Mouse (Mus musculus) c-Kit-negative CD71-positive TER-119-positive erythroid progenitor cells, embryonic 14.5 days (primary cell): ENCODE measurements around the gene Ap2s1.

Experiments used
- DNase-seq: peaks from one replicate; pipeline ENCODE4 v3.0.0-alpha.2; 2013; ENCODE audit warnings: low read depth, low spot score

The Ap2s1 gene

GRCm38 (mm10) chr7:16752016-16752415 is 13.8 kb downstream of the Ap2s1 start:
- DNase-seq = no peak

GRCm38 (mm10) chr7:16755362-16756017 is 17.3 kb downstream of the Ap2s1 start:
- no peak for DNase-seq

- no peak for DNase-seq
Measured at GRCm38 (mm10) chr7:16758872-16759574, 20.8 kb downstream of the Ap2s1 start.

GRCm38 (mm10) chr7:16760292-16760691 is 22.1 kb downstream of the Ap2s1 start:
- no peak for DNase-seq

GRCm38 (mm10) chr7:16761005-16761481 is 22.8 kb downstream of the Ap2s1 start:
- no peak for DNase-seq

GRCm38 (mm10) chr7:16761630-16762029 is 23.4 kb downstream of the Ap2s1 start:
- no peak for DNase-seq

GRCm38 (mm10) chr7:16763463-16764218 is 25.4 kb downstream of the Ap2s1 start:
- DNase-seq = no peak

GRCm38 (mm10) chr7:16766443-16766842 is 28.2 kb downstream of the Ap2s1 start:
- no peak for DNase-seq

GRCm38 (mm10) chr7:16775888-16776287 is 37.7 kb downstream of the Ap2s1 start:
- no peak for DNase-seq

- DNase-seq = no peak
Measured at GRCm38 (mm10) chr7:16780076-16780475, 41.9 kb downstream of the Ap2s1 start.

- peak; percentile 91 for DNase-seq
Measured at GRCm38 (mm10) chr7:16780825-16781554, 42.8 kb downstream of the Ap2s1 start, which contains the start of gene Slc1a5. TSS of gene Slc1a5 (plus strand) at chr7:16781340.

- DNase-seq = no peak
Measured at GRCm38 (mm10) chr7:16781555-16781815, 43.3 kb downstream of the Ap2s1 start.

GRCm38 (mm10) chr7:16781816-16782554 is 43.8 kb downstream of the Ap2s1 start:
- no peak for DNase-seq

- DNase-seq = no peak
Measured at GRCm38 (mm10) chr7:16782555-16783125, 44.4 kb downstream of the Ap2s1 start.

GRCm38 (mm10) chr7:16783224-16783688 is 45.0 kb downstream of the Ap2s1 start:
- peak; percentile 87 for DNase-seq

- DNase-seq = no peak
Measured at GRCm38 (mm10) chr7:16783758-16784415, 45.7 kb downstream of the Ap2s1 start.

- DNase-seq = peak; percentile 49
Measured at GRCm38 (mm10) chr7:16784498-16784976, 46.3 kb downstream of the Ap2s1 start.

GRCm38 (mm10) chr7:16785541-16786083 is 47.4 kb downstream of the Ap2s1 start:
- DNase-seq = no peak

- DNase-seq = no peak
Measured at GRCm38 (mm10) chr7:16792316-16792715, 54.1 kb downstream of the Ap2s1 start.
